Mouse (Mus musculus): Measurements from ENCODE around the gene Gm4216. TPM values are rescaled to one million over a fixed set of nuclear protein-coding genes. Genes with fewer than 3 reads are reported as not detected.

The Gm4216 gene
- polyA plus RNA-seq (2017; shearing (Covaris generic)) = not detected

DNA sequence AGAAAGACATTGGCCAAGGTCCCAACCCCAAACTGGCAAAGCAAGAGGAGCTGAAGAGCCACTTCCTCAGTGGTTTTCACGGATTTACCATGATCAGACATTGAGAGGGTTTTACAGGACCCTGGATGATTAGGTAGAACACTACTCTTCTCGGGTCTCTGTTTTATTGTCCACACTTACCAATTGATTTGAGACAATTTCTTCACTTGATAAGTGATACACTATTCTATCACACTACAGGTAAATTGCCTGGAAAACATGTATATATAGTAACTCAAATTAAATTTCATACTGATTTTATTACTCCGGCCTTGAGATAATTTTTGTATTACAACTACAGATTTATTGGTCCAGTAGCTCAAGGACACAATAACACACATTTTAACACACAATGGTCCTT, at the start of gene Gm4216:
TSS of gene Gm4216 (minus strand) at position 101 of the 400 bp plus-strand sequence.

DNA sequence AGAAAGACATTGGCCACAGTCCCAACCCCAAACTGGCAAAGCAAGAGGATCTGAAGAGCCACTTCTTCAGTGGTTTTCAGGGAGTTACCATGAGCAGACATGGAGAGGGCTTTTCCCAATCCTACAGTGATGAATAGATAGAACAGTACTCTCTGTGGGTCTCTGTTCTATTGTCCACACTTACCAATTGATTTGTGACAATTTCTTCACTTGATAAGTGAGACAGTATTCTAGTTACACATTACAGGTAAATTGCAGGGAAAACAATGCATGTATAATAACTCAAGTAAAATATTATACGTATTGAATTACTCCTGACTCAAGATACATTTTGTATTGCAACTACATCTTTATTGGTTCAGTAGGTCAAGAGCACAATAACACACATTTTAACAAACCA, 47.6 kb upstream of the Gm4216 start, which contains the start of gene Gm8720:
TSS of gene Gm8720 (minus strand) at position 101 of the 400 bp plus-strand sequence.

DNA sequence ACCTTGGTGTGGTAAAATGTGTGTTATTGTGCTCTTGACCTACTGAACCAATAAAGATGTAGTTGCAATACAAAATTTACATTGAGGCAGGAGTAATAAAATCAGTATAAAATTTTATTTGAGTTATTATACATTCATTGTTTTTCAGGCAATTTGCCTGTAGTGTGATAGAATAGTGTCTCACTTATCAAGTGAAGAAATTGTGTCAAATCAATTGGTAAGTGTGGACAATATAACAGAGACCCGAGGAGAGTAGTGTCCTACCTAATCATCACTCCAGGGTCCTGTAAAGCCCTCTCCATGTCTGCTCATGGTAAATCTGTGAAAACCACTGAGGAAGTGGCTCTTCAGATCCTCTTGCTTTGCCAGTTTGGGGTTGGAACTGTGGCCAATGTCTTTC, 35.5 kb upstream of the Gm4216 start, which contains the start of gene Vmn1r163:
TSS of gene Vmn1r163 (plus strand) at position 301 of the 400 bp plus-strand sequence.

DNA sequence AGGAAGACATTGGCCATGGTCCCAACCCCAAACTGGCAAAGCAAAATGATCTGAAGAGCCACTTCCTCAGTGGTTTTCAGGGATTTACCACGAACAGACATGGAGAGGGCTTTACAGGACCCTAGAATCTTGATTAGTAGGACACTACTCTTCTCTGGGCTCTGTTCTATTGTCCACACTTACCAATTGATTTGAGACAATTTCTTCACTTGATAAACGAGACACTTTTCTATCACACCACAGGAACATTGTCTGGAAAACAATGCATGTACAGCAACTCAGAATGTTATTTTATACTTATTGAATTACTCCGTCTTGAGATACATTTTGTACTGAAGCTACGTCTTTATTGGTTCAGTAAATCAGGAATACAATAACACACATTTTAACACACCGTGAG, 35.1 kb downstream of the Gm4216 start, which contains the start of gene Gm4214:
TSS of gene Gm4214 (minus strand) at position 101 of the 400 bp plus-strand sequence.

Other genes starting within 250 kb of the Gm4216 start
- not detected for gene Vmn1r158, start 229.1 kb downstream of the Gm4216 start, polyA plus RNA-seq (2017; shearing (Covaris generic))
- not detected for gene Vmn1r159, start 176.3 kb downstream of the Gm4216 start, polyA plus RNA-seq (2017; shearing (Covaris generic))
- not detected for gene Vmn1r160, start 148.7 kb downstream of the Gm4216 start, polyA plus RNA-seq (2017; shearing (Covaris generic))
- gene Gm4214, start 35.2 kb downstream of the Gm4216 start, polyA plus RNA-seq (2017; shearing (Covaris generic)) = not detected
- gene Vmn1r163, start 35.6 kb upstream of the Gm4216 start, polyA plus RNA-seq (2017; shearing (Covaris generic)) = 0.35 TPM
- gene Gm8720, start 47.5 kb upstream of the Gm4216 start, polyA plus RNA-seq (2017; shearing (Covaris generic)) = not detected
- gene Gm10662, start 124.6 kb upstream of the Gm4216 start, polyA plus RNA-seq (2017; shearing (Covaris generic)) = 0.10 TPM
- not detected for gene Vmn1r165, start 197.4 kb upstream of the Gm4216 start, polyA plus RNA-seq (2017; shearing (Covaris generic))
- not detected for gene Vmn1r166, start 231.8 kb upstream of the Gm4216 start, polyA plus RNA-seq (2017; shearing (Covaris generic))